Mouse (Mus musculus) R1 (cell line): ENCODE measurements around the gene Olfr1240.

ENCODE experiments used
- DNase-seq: peaks from one replicate; pipeline ENCODE4 v3.0.0-alpha.2; 2018; ENCODE audit warnings: low read depth, low spot score

The Olfr1240 gene

GRCm38 (mm10) chr2:89442900-89443299 is at the start of gene Olfr1240:
Olfr1240 (minus strand) TSS chr2:89443000.
- DNase-seq: no peak

GRCm38 (mm10) chr2:89487026-89487425 is 44.2 kb upstream of the Olfr1240 start, which contains the start of gene Olfr1241:
Olfr1241 (minus strand) TSS chr2:89487126.
- no peak for DNase-seq

GRCm38 (mm10) chr2:89420307-89420706 is 22.5 kb downstream of the Olfr1240 start, which contains the start of gene Olfr1239:
Olfr1239 (minus strand) TSS chr2:89420407.
- DNase-seq: no peak

- no peak for DNase-seq
Measured at GRCm38 (mm10) chr2:89414557-89414956, 28.2 kb downstream of the Olfr1240 start.

GRCm38 (mm10) chr2:89409576-89409975 is 33.2 kb downstream of the Olfr1240 start, which contains the start of gene Olfr1238:
Olfr1238 (minus strand) TSS chr2:89409676.
- no peak for DNase-seq

GRCm38 (mm10) chr2:89400882-89401281 is 41.9 kb downstream of the Olfr1240 start:
- DNase-seq: no peak
